Mouse (Mus musculus) stomach, postnatal 0 days (tissue): Measurements from ENCODE around the gene Nfkbil1. TPM values are rescaled to one million over a fixed set of nuclear protein-coding genes. Genes with fewer than 3 reads are reported as not detected.

ENCODE experiments used
- ATAC-seq: fragments of 200-750 bp; cut with Nextera tagmentation; 2 replicates; pipeline ENCODE4 v1.8.0; 2017; ENCODE audit not compliant: low FRiP score, low TSS enrichment
- DNase-seq: peaks from one replicate; pipeline ENCODE4 v3.0.0-alpha.2; 2016; ENCODE audit warnings: low spot score
- H3K27ac ChIP-seq: fragments of 300-500 bp; sonication (generic); replicated peaks from 2 replicates; pipeline ENCODE4 v1.5.1; 2014; ENCODE audit warnings: mild to moderate bottlenecking, control low read depth
- H3K27me3 ChIP-seq: fragments of 300-500 bp; sonication (generic); 2 replicates; pipeline ENCODE4 v1.6.1; 2014; ENCODE audit warnings: low read length; ENCODE audit not compliant: control insufficient read depth, insufficient read depth
- H3K36me3 ChIP-seq: fragments of 300-500 bp; sonication (generic); 2 replicates; pipeline ENCODE4 v1.6.1; 2014; ENCODE audit warnings: low read length, mixed read lengths; ENCODE audit not compliant: control insufficient read depth, insufficient read depth
- H3K4me1 ChIP-seq: fragments of 300-500 bp; sonication (generic); replicated peaks from 2 replicates; pipeline ENCODE4 v1.6.1; 2014; ENCODE audit warnings: antibody characterized with exemption; ENCODE audit not compliant: control insufficient read depth, insufficient read depth
- H3K4me2 ChIP-seq: fragments of 300-500 bp; sonication (generic); replicated peaks from 2 replicates; pipeline ENCODE4 v1.6.1; 2014; ENCODE audit warnings: low read depth, mild to moderate bottlenecking, control low read depth, moderate library complexity
- H3K4me3 ChIP-seq: fragments of 300-500 bp; sonication (generic); 2 replicates; pipeline ENCODE4 v1.5.1; 2014; ENCODE audit warnings: low read depth, low read length, control low read depth
- H3K9ac ChIP-seq: fragments of 300-500 bp; sonication (generic); 2 replicates; pipeline ENCODE4 v1.6.1; 2014; ENCODE audit warnings: mild to moderate bottlenecking, low read length, control low read depth, mixed read lengths
- H3K9me3 ChIP-seq: fragments of 300-500 bp; sonication (generic); 2 replicates; pipeline ENCODE4 v1.6.1; 2016; ENCODE audit warnings: low read length; ENCODE audit not compliant: control insufficient read depth
- CTCF ChIP-seq: IDR thresholded peaks from 2 replicates; pipeline ENCODE4 v1.5.1; 2016; ENCODE audit warnings: antibody characterized with exemption, low read depth, mild to moderate bottlenecking, moderate library complexity
- EP300 ChIP-seq: optimal IDR thresholded peaks from 2 replicates; pipeline ENCODE3; 2016; ENCODE audit warnings: antibody characterized with exemption
- WGBS: fragments of 180-500 bp; shearing (Covaris S2); extraction: QIAGEN DNeasy Blood & Tissue Kit; methylation state at CpG from one replicate; pipeline ENCODE4 v1.1.7; 2014; 5-methylcytosine and 5-hydroxymethylcytosine counted together
- polyA plus RNA-seq: library from polyadenylated mRNA; unstranded; fragments of >200 nt; fragmentation: Nextera tagmentation; extraction: Ambion mirVana; gene quantifications from 2 replicates; pipeline ENCODE4 v1.2.1, GENCODE M21; 2015

Gene Nfkbil1
- polyA plus RNA-seq, 1 experiment from 2014 or later, result 7.4 TPM

- Histone ChIP-seq H3K27me3 (no peaks in the 10 kb centered on the region), H3K9me3 (no peaks in the 10 kb centered on the region), H3K4me3 (no peak overlapping the region), H3K9ac (no peak overlapping the region), H3K36me3 (peaks cover 34% of the 10 kb centered on the region), H3K27ac (no peak overlapping the region), H3K4me2 (no peak overlapping the region), H3K4me1 (no peaks in the 10 kb centered on the region)
- TF ChIP-seq CTCF (peak; percentile 16), EP300 (no peak)
- WGBS, result 75% methylated on average over 18 of the region's 18 CpGs
- DNase-seq (no peak), ATAC-seq (no peak)
Measured at GRCm38 (mm10) chr17:35252619-35253292, 17.2 kb upstream of the Nfkbil1 start.

- no peaks in the 10 kb centered on the region for H3K27me3 ChIP-seq
- H3K4me1 ChIP-seq, result no peaks in the 10 kb centered on the region
- no peak for DNase-seq
- WGBS, result 65% methylated on average over 5 of the region's 5 CpGs
- ATAC-seq, result no peak
- H3K9me3 ChIP-seq, result no peaks in the 10 kb centered on the region
- peaks cover 40% of the 10 kb centered on the region for H3K36me3 ChIP-seq
- no peak overlapping the region for H3K27ac ChIP-seq
- no peak overlapping the region for H3K9ac ChIP-seq
- H3K4me2 ChIP-seq, result no peak overlapping the region
- TF ChIP-seq CTCF (no peak), EP300 (no peak)
- H3K4me3 ChIP-seq, result no peak overlapping the region
Measured at GRCm38 (mm10) chr17:35251981-35252380, 16.4 kb upstream of the Nfkbil1 start.

- peak; percentile 4; the same call in 1 of the 2 replicates for ATAC-seq
- Histone ChIP-seq H3K4me3 (no peak overlapping the region), H3K36me3 (peaks cover 47% of the 10 kb centered on the region), H3K4me1 (no peaks in the 10 kb centered on the region), H3K27me3 (no peaks in the 10 kb centered on the region), H3K9ac (no peak overlapping the region), H3K9me3 (no peaks in the 10 kb centered on the region), H3K4me2 (no peak overlapping the region), H3K27ac (no peak overlapping the region)
- 78% methylated on average over 15 of the region's 15 CpGs for WGBS
- TF ChIP-seq CTCF, result no peak
- no peak for TF ChIP-seq EP300
- no peak for DNase-seq
Measured at GRCm38 (mm10) chr17:35251162-35251719, 15.6 kb upstream of the Nfkbil1 start.

GRCm38 (mm10) chr17:35250348-35251120 is 14.9 kb upstream of the Nfkbil1 start:
- no peaks in the 10 kb centered on the region for H3K27me3 ChIP-seq
- no peak overlapping the region for H3K4me3 ChIP-seq
- ATAC-seq, result no peak
- no peaks in the 10 kb centered on the region for H3K4me1 ChIP-seq
- no peak for DNase-seq
- no peak overlapping the region for H3K27ac ChIP-seq
- no peak overlapping the region for H3K9ac ChIP-seq
- WGBS, result 83% methylated on average over 3 of the region's 3 CpGs
- no peaks in the 10 kb centered on the region for H3K9me3 ChIP-seq
- H3K4me2 ChIP-seq, result no peak overlapping the region
- H3K36me3 ChIP-seq, result peaks cover 51% of the 10 kb centered on the region
- TF ChIP-seq EP300 (no peak), CTCF (no peak)

GRCm38 (mm10) chr17:35249451-35250197 is 14.0 kb upstream of the Nfkbil1 start:
- Histone ChIP-seq H3K9ac (no peak overlapping the region), H3K27me3 (no peaks in the 10 kb centered on the region), H3K27ac (no peak overlapping the region), H3K9me3 (no peaks in the 10 kb centered on the region), H3K4me3 (no peak overlapping the region), H3K4me1 (no peaks in the 10 kb centered on the region), H3K4me2 (no peak overlapping the region), H3K36me3 (peaks cover 52% of the 10 kb centered on the region)
- TF ChIP-seq EP300, result no peak
- no peak for TF ChIP-seq CTCF
- 83% methylated on average over 19 of the region's 19 CpGs for WGBS
- ATAC-seq (no peak), DNase-seq (no peak)
